Mouse (Mus musculus) intestine, postnatal 0 days (tissue): ENCODE results near the gene Axin2. TPM values are rescaled to one million over a fixed set of nuclear protein-coding genes. Genes with fewer than 3 reads are reported as not detected.

Source experiments
- ATAC-seq: fragments of 200-750 bp; cut with Nextera tagmentation; 2 replicates; pipeline ENCODE4 v1.8.0; 2017; ENCODE audit warnings: mild to moderate bottlenecking, moderate TSS enrichment, moderate library complexity
- H3K27ac ChIP-seq: fragments of 300-500 bp; sonication (generic); 2 replicates; pipeline ENCODE4 v1.5.1; 2014; ENCODE audit warnings: mild to moderate bottlenecking, low read depth, low read length, moderate library complexity
- H3K27me3 ChIP-seq: fragments of 300-500 bp; sonication (generic); replicated peaks from 2 replicates; pipeline ENCODE4 v1.6.1; 2014; ENCODE audit warnings: low read length, mixed read lengths; ENCODE audit not compliant: control insufficient read depth, insufficient read depth
- H3K36me3 ChIP-seq: fragments of 300-500 bp; sonication (generic); 2 replicates; pipeline ENCODE4 v1.6.1; 2014; ENCODE audit warnings: mild to moderate bottlenecking, moderate library complexity; ENCODE audit not compliant: control insufficient read depth, insufficient read depth
- H3K4me1 ChIP-seq: fragments of 300-500 bp; sonication (generic); replicated peaks from 2 replicates; pipeline ENCODE4 v1.6.1; 2014; ENCODE audit warnings: antibody characterized with exemption, low read length, mixed read lengths; ENCODE audit not compliant: control insufficient read depth, insufficient read depth
- H3K4me2 ChIP-seq: fragments of 300-500 bp; sonication (generic); replicated peaks from 2 replicates; pipeline ENCODE4 v1.6.1; 2014; ENCODE audit warnings: low read depth, mild to moderate bottlenecking, moderate library complexity
- H3K4me3 ChIP-seq: fragments of 300-500 bp; sonication (generic); 2 replicates; pipeline ENCODE4 v1.5.1; 2014; ENCODE audit warnings: low read depth, low read length
- H3K9ac ChIP-seq: fragments of 300-500 bp; sonication (generic); 2 replicates; pipeline ENCODE4 v1.6.1; 2014; ENCODE audit warnings: mild to moderate bottlenecking, low read depth, low read length
- H3K9me3 ChIP-seq: fragments of 300-500 bp; sonication (generic); 2 replicates; pipeline ENCODE4 v1.6.1; 2016; ENCODE audit warnings: mixed run types; ENCODE audit not compliant: control insufficient read depth
- CTCF ChIP-seq: sonication (generic); IDR thresholded peaks from 2 replicates; pipeline ENCODE4 v1.5.1; 2016; ENCODE audit warnings: low read depth, mild to moderate bottlenecking, control low read depth, antibody characterized with exemption, moderate library complexity
- WGBS: fragments of 180-500 bp; shearing (Covaris S2); extraction: QIAGEN DNeasy Blood & Tissue Kit; methylation state at CpG from one replicate; pipeline ENCODE4 v1.1.7; 2014; 5-methylcytosine and 5-hydroxymethylcytosine counted together
- polyA plus RNA-seq: library from polyadenylated mRNA; unstranded; fragments of >200 nt; fragmentation: Nextera tagmentation; extraction: Ambion mirVana; gene quantifications from 2 replicates; pipeline ENCODE4 v1.2.1, GENCODE M21; 2015

Axin2 gene
- polyA plus RNA-seq, 1 experiment from 2014 or later: 3.1 TPM

GRCm38 (mm10) chr11:108948931-108949330 lies 28.8 kb downstream of the Axin2 start:
- no peak for TF ChIP-seq CTCF
- H3K9me3 ChIP-seq: no peaks in the 10 kb centered on the region
- H3K36me3 ChIP-seq: peaks cover 52% of the 10 kb centered on the region
- H3K4me1 ChIP-seq: no peaks in the 10 kb centered on the region
- H3K27ac ChIP-seq: 0 out of 2 replicates have a peak overlapping the region, but pooled peaks have one; percentile 4
- whole genome bisulfite sequencing: 95% methylated on average over 10 of the region's 10 CpGs
- no peak overlapping the region for H3K9ac ChIP-seq
- no peaks in the 10 kb centered on the region for H3K27me3 ChIP-seq
- H3K4me3 ChIP-seq: no peak overlapping the region
- ATAC-seq: no peak
- no peak overlapping the region for H3K4me2 ChIP-seq

GRCm38 (mm10) chr11:108952343-108952742 lies 32.2 kb downstream of the Axin2 start:
- Histone ChIP-seq H3K9ac (no peak overlapping the region), H3K27me3 (no peaks in the 10 kb centered on the region), H3K4me2 (no peak overlapping the region), H3K4me1 (no peaks in the 10 kb centered on the region), H3K4me3 (no peak overlapping the region), H3K9me3 (no peaks in the 10 kb centered on the region), H3K36me3 (peaks cover 20% of the 10 kb centered on the region; the same call in 1 of the 2 replicates), H3K27ac (no peak overlapping the region)
- 59% methylated on average over 5 of the region's 5 CpGs for WGBS
- no peak for TF ChIP-seq CTCF
- no peak for ATAC-seq

DNA sequence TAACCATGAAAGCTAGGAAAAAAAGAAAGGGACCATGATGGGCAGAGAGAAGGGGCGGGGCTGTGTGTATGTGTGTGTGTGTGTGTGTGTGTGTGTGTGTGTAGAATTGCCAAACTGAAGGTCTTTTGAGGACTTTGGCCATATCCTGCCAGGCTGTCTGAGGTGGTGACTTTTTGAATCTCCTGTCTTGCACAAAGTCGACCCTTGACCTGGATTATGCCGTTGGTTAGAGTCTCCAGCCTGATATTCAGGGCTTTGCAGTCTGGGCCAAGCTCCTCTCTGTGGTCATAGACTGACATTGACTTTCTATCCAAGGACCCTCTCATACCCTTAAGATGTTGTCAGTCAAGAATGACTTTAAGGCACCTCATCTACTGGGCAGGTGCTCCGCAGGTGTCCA lies 35.8 kb downstream of the Axin2 start:
- no peak for TF ChIP-seq CTCF
- Histone ChIP-seq H3K4me3 (no peak overlapping the region), H3K4me2 (no peak overlapping the region), H3K4me1 (no peaks in the 10 kb centered on the region), H3K9ac (no peak overlapping the region), H3K36me3 (no peaks in the 10 kb centered on the region), H3K9me3 (no peaks in the 10 kb centered on the region), H3K27ac (no peak overlapping the region), H3K27me3 (no peaks in the 10 kb centered on the region)
- ATAC-seq: peak; percentile 43
- 76% methylated on average over 4 of the region's 4 CpGs for WGBS

DNA sequence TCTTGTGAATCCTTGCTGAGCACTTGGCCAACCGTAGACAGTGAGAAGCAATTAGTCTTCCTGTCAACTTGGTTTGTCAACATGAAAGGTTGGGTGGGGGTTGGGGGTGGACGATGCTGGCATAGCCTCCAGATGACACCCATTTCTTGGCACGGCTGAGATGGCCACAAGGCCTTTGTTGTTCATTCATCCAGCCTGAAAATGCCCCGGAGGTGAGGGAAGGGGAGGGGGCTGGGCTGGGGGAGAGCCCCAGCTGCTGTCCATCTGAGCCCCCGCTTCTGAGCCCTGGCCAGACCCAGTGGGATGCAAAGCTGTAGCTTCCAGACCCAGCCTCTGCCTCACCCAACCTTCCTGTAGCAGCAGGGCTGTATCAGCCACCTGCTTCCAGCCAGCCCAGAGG lies 38.2 kb downstream of the Axin2 start:
- WGBS: 70% methylated on average over 5 of the region's 5 CpGs
- Histone ChIP-seq H3K4me2 (no peak overlapping the region), H3K9ac (no peak overlapping the region), H3K27ac (no peak overlapping the region), H3K4me3 (no peak overlapping the region), H3K27me3 (no peaks in the 10 kb centered on the region), H3K9me3 (no peaks in the 10 kb centered on the region), H3K4me1 (no peaks in the 10 kb centered on the region), H3K36me3 (no peaks in the 10 kb centered on the region)
- ATAC-seq: no peak
- no peak for TF ChIP-seq CTCF

DNA sequence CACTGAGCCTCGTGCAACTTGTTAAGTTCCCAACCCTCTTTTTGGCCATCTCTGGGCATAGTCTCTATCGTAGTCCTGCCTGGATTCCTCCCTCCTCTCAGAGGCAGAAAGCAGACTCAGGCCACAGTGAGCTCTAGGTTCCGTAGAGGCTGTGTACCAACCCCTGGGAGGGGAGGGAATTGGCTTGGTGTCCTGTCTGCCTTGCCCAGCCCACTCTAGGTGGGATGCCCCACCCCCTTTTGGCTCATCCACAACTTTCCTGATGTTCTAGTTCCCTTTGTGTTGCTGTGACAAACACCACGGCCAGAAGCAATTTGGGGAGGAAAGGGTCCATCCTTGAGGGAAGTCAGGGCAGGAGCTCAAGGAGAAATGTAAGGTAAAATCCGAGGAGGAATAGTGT lies 39.0 kb downstream of the Axin2 start:
- WGBS: 61% methylated on average over 5 of the region's 5 CpGs
- Histone ChIP-seq H3K27me3 (no peaks in the 10 kb centered on the region), H3K27ac (no peak overlapping the region), H3K36me3 (no peaks in the 10 kb centered on the region), H3K9me3 (no peaks in the 10 kb centered on the region), H3K4me2 (no peak overlapping the region), H3K4me3 (no peak overlapping the region), H3K4me1 (no peaks in the 10 kb centered on the region), H3K9ac (no peak overlapping the region)
- no peak for TF ChIP-seq CTCF
- no peak for ATAC-seq

DNA sequence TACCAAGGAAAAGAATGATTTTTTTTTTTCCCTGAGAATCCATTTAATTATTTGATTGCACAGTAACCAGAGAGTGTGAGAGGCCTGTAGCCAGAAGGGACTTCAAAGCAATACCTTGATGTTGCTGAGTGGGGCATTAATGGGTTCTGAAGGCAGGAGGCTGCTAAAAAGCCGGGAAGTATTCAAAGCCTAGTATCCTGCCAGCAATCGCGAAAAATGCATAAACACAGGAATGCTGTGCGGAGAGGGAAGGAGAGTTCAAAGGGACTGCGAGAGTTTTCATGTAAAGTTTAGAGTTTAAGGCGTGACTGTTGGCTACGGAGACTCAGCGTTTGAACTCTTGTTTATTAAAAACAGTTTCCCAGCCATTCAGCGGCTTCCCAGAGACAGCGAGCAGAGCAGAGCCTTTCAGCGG lies 41.5 kb downstream of the Axin2 start:
- WGBS: 27% methylated on average over 11 of the region's 11 CpGs
- no peak for ATAC-seq

More for the DNA sequence above, 41.5 kb downstream of the Axin2 start:
- Histone ChIP-seq H3K4me1 (no peaks in the 10 kb centered on the region), H3K4me2 (0 out of 2 replicates have a peak overlapping the region, but pooled peaks have one; percentile 17), H3K27ac (no peak overlapping the region), H3K36me3 (no peaks in the 10 kb centered on the region), H3K4me3 (no peak overlapping the region), H3K9ac (no peak overlapping the region), H3K9me3 (no peaks in the 10 kb centered on the region), H3K27me3 (no peaks in the 10 kb centered on the region)
- no peak for TF ChIP-seq CTCF
